Mouse (Mus musculus): Measurements from ENCODE around the gene Slc25a21.

Slc25a21 gene

GRCm38 (mm10) chr12:57016324-57016723 is 180.9 kb downstream of the Slc25a21 start:
- no peak for DNase-seq (ENCODE audit: low read depth)

- no peak for DNase-seq (ENCODE audit: low read depth)
Observed at GRCm38 (mm10) chr12:57009010-57009409, 188.3 kb downstream of the Slc25a21 start.

GRCm38 (mm10) chr12:56986049-56986448 is 211.2 kb downstream of the Slc25a21 start:
- peak; percentile 22 for DNase-seq (ENCODE audit: low read depth)

- no peak for DNase-seq (ENCODE audit: low read depth)
Observed at GRCm38 (mm10) chr12:56982066-56982626, 215.1 kb downstream of the Slc25a21 start.

- DNase-seq (ENCODE audit: low read depth): no peak
Observed at GRCm38 (mm10) chr12:56975256-56975655, 222.0 kb downstream of the Slc25a21 start.

GRCm38 (mm10) chr12:56963236-56963635 is 234.0 kb downstream of the Slc25a21 start:
- no peak for DNase-seq (ENCODE audit: low read depth)

GRCm38 (mm10) chr12:56959230-56960051 is 237.8 kb downstream of the Slc25a21 start:
- no peak for DNase-seq (ENCODE audit: low read depth)

GRCm38 (mm10) chr12:56958244-56958643 is 239.0 kb downstream of the Slc25a21 start:
- DNase-seq (ENCODE audit: low read depth): no peak

GRCm38 (mm10) chr12:56951749-56952657 is 245.3 kb downstream of the Slc25a21 start:
- no peak for DNase-seq (ENCODE audit: low read depth)

- no peak for DNase-seq (ENCODE audit: low read depth)
Observed at GRCm38 (mm10) chr12:56944265-56944664, 253.0 kb downstream of the Slc25a21 start.

GRCm38 (mm10) chr12:56940861-56941260 is 256.4 kb downstream of the Slc25a21 start:
- DNase-seq (ENCODE audit: low read depth): no peak

- no peak for DNase-seq (ENCODE audit: low read depth)
Observed at GRCm38 (mm10) chr12:56918145-56918544, 279.1 kb downstream of the Slc25a21 start.

GRCm38 (mm10) chr12:56906476-56906875 is 290.8 kb downstream of the Slc25a21 start:
- no peak for DNase-seq (ENCODE audit: low read depth)

- DNase-seq (ENCODE audit: low read depth): no peak
Observed at GRCm38 (mm10) chr12:56905652-56906305, 291.5 kb downstream of the Slc25a21 start.

GRCm38 (mm10) chr12:56905222-56905621 is 292.1 kb downstream of the Slc25a21 start:
- no peak for DNase-seq (ENCODE audit: low read depth)

GRCm38 (mm10) chr12:56902774-56903456 is 294.4 kb downstream of the Slc25a21 start:
- no peak for DNase-seq (ENCODE audit: low read depth)

GRCm38 (mm10) chr12:56897976-56898375 is 299.3 kb downstream of the Slc25a21 start:
- no peak for DNase-seq (ENCODE audit: low read depth)

- no peak for DNase-seq (ENCODE audit: low read depth)
Observed at GRCm38 (mm10) chr12:56897221-56897937, 299.9 kb downstream of the Slc25a21 start.

- DNase-seq (ENCODE audit: low read depth): no peak
Observed at GRCm38 (mm10) chr12:56894963-56895362, 302.3 kb downstream of the Slc25a21 start.

GRCm38 (mm10) chr12:56890891-56891726 is 306.2 kb downstream of the Slc25a21 start:
- no peak for DNase-seq (ENCODE audit: low read depth)
